Mouse (Mus musculus): ENCODE measurements around the gene Rilpl1. TPM values are rescaled to one million over a fixed set of nuclear protein-coding genes. Genes with fewer than 3 reads are reported as not detected.

Rilpl1 gene
- polyA plus RNA-seq, 1 experiment from 2014 or later: 20.7 TPM

DNA sequence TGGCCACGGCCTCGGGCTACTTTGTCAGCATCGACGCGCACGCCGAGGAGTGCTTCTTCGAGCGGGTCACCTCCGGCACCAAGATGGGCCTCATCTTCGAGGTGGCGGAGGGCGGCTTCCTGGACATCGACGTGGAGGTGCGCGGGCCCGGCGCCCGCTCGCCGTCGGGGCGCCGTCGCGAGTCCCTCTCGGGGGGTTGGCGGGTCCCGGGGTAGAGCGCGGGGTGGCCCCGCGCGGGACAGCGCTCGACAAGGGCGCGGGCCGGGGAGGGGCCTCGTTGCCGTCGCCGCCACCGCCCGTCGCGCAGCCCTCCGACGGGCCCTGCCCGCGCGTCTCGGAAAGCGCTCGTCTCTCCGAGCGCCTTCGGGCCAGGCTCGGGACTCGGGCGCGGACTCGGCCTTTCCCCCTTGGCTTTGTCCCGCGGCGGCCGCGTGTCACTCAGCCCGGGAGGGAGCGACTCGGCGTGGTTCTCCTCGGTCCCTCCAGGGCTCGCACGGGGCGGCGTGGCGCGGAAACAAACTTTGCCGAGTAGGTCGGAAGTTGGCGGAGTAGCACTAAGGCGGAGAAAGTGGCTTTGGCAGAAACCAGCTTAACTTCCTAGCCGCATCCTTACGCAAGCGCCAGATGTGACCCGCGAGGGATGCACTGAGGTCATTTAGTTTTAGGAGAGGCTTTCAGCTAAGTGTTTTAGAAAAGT, 9.9 kb upstream of the Rilpl1 start:
- Histone ChIP-seq H3K4me1 (peaks cover 19% of the 10 kb centered on the region), H3K27ac (peak overlapping the region; percentile 85), H3K9me3 (no peaks in the 10 kb centered on the region), H3K4me3 (peak overlapping the region; percentile 80), H3K27me3 (no peaks in the 10 kb centered on the region), H3K4me2 (peak overlapping the region; percentile 65), H3K36me3 (peaks cover 31% of the 10 kb centered on the region), H3K9ac (peak overlapping the region; percentile 85)
- ATAC-seq (ENCODE audit: borderline replicate concordance, extremely low read depth, low FRiP score, low TSS enrichment): peak; percentile 73
- WGBS: under 1% methylated on average over 78 of the region's 89 CpGs

DNA sequence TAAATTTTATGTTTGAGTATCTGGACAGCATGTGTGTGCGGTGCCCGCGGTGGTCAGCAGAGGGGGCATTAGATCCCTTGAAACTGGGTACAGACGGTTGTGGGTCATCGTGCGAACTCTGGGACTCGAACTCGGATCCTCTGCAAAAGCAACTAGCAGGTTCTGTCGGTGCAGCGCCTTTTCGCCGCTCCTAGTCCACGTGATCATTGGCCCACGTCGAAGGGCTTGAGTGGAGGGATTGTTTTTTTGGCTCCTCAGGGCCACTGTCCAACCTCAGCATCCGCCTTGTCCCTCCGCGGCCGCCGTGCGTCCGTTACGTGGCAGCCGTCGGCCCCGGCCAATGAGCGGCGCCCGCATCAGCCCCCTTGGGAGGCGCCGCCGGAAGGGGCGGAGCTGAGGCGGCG, 9.2 kb upstream of the Rilpl1 start, which contains the start of gene Tmed2:
Gene Tmed2, plus strand, starts transcription at position 313 of the 404 bp plus-strand sequence.
- Histone ChIP-seq H3K27ac (peak within 1 kb of the TSS; percentile 85), H3K9me3 (no peaks in the 10 kb centered on the region), H3K4me1 (peaks cover 19% of the 10 kb centered on the region), H3K4me2 (peak within 1 kb of the TSS; percentile 65), H3K27me3 (no peaks in the 10 kb centered on the region), H3K36me3 (peaks cover 24% of the 10 kb centered on the region), H3K4me3 (peak within 1 kb of the TSS; percentile 80), H3K9ac (peak within 1 kb of the TSS; percentile 85)
- WGBS: under 1% methylated on average over 34 of the region's 35 CpGs
- ATAC-seq (ENCODE audit: borderline replicate concordance, extremely low read depth, low FRiP score, low TSS enrichment): peak; percentile 95

DNA sequence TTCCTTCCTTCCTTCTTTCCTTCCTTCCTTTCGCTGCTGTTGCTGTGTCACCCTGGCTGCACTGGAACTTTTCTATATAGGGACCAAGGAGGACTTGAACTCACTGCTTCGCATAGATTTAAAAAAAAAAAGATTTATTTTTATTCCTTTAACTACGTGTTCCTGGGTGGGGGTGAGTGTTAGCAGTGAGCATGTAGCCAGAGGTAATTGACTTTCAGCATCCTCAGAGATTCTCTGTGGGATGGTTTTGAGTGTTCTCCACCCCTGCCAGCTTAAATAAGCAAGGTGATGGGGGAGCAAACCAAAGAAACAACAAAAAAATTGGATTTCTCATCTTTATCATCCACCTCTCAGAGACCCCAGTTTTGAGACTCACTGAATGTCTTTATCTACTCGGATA, 8.7 kb upstream of the Rilpl1 start:
- 73% methylated on average over 4 of the region's 4 CpGs for WGBS
- Histone ChIP-seq H3K9ac (no peak overlapping the region), H3K27ac (no peak overlapping the region)

DNA sequence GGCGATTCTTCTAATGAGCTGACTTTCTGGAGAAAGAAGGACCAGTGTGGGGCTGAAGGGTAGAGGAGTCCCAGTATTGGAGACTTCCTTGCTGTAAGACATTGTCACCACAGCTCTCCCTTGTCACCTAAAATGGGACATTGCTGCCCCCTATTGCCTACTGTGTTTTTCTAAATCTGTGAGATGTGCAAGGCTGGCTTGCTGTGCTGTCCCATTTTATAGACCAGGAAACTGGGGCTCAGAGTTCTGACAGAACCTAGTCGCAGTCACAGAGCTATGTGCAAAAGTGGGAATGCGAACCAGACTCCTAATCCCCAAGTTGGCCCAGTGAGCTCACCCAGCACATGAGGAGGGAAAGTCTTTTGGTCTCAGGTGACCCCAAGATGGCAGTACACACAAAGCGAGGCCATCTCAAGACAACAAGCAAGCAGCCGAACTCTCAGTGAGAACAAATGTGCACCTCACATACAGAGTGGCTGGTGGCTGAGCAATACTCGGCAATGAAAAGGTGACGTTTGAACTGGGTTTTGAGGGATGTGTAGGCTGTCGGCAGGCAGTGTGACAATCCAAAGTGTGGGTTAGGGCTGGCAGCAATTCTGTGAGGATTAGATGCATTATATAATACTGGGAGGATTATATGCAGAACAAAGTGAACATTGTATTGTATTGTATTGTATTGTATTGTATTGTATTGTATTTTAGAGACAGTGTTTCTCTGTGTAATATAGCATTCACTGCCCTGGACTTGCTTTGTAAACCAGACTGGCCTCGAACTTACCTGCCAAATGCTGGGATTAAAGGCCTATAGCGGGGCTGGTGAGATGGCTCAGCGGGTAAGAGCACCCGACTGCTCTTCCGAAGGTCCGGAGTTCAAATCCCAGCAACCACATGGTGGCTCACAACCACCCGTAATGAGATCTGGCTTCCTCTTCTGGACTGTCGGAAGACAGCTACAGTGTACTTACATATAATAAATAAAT, 7.9 kb upstream of the Rilpl1 start:
- H3K4me1 ChIP-seq: peaks cover 19% of the 10 kb centered on the region
- WGBS: 71% methylated on average over 15 of the region's 16 CpGs
- ATAC-seq (ENCODE audit: borderline replicate concordance, extremely low read depth, low FRiP score, low TSS enrichment): no peak

More for the DNA sequence above, 8.7 kb upstream of the Rilpl1 start:
- peaks cover 19% of the 10 kb centered on the region for H3K36me3 ChIP-seq
- peak overlapping the region; percentile 49 for H3K4me2 ChIP-seq
- H3K27me3 ChIP-seq: no peaks in the 10 kb centered on the region
- H3K9me3 ChIP-seq: no peaks in the 10 kb centered on the region
- peaks cover 19% of the 10 kb centered on the region for H3K4me1 ChIP-seq
- H3K4me3 ChIP-seq: peak overlapping the region; percentile 80
- no peak for ATAC-seq (ENCODE audit: borderline replicate concordance, extremely low read depth, low FRiP score, low TSS enrichment)

DNA sequence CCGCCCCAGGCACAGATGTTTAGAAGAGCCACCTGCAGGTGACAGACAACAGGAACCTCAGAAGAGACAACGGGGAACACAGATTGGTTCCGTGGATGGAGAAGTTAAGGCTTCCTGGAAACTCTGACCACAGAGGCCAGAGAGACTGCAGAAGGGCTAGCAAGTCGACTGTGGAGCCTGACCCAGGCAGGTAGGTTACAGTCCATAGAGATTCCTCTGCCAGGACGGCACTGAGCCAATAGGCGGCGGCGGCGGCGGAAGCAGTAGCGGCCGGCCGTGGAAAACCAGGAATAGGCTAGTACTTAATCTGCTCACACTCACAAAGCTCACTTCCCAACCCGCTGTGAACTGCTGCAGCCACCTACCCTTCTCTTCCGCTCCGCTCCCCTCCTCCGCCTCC, 5.6 kb upstream of the Rilpl1 start:
- peak overlapping the region; percentile 47 for H3K4me2 ChIP-seq

More for the DNA sequence above, 7.9 kb upstream of the Rilpl1 start:
- H3K27me3 ChIP-seq: no peaks in the 10 kb centered on the region
- no peak overlapping the region for H3K27ac ChIP-seq
- no peak overlapping the region for H3K9ac ChIP-seq
- peaks cover 11% of the 10 kb centered on the region for H3K36me3 ChIP-seq
- no peak overlapping the region for H3K4me3 ChIP-seq
- H3K9me3 ChIP-seq: no peaks in the 10 kb centered on the region
- no peak overlapping the region for H3K4me2 ChIP-seq

DNA sequence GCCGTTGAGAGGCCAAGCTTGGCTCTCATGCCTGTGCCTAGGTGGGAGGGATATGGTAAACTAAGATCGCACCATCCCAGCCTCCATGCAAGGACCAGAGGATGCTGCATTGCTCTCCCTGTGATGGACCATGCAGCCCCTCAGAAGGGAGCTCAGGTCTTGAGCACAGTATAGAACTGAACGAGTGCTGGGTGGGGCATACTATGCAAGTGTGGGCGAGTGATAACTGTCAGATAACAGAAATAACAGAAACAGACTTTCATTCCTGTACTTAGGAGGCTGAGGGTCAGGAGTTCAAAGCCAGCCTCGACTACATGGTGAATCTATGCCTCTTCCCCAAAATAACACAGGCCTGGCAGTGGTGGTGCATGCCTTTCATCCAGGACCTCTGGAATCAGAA, 3.8 kb upstream of the Rilpl1 start:
- Histone ChIP-seq H3K4me3 (no peak overlapping the region), H3K9ac (no peak overlapping the region), H3K9me3 (no peaks in the 10 kb centered on the region), H3K4me1 (peaks cover 28% of the 10 kb centered on the region), H3K4me2 (no peak overlapping the region), H3K27ac (no peak overlapping the region), H3K27me3 (no peaks in the 10 kb centered on the region), H3K36me3 (no peaks in the 10 kb centered on the region)
- WGBS: 51% methylated on average over 5 of the region's 5 CpGs
- no peak for ATAC-seq (ENCODE audit: borderline replicate concordance, extremely low read depth, low FRiP score, low TSS enrichment)

More for the DNA sequence above, 5.6 kb upstream of the Rilpl1 start:
- Histone ChIP-seq H3K27ac (peak overlapping the region; percentile 55; the same call in 1 of the 2 replicates), H3K9ac (peak overlapping the region; percentile 27; the same call in 1 of the 2 replicates), H3K27me3 (no peaks in the 10 kb centered on the region), H3K9me3 (no peaks in the 10 kb centered on the region), H3K4me3 (peak overlapping the region; percentile 21; the same call in 1 of the 2 replicates), H3K36me3 (no peaks in the 10 kb centered on the region), H3K4me1 (peaks cover 22% of the 10 kb centered on the region)
- WGBS: 3% methylated on average over 17 of the region's 17 CpGs
- no peak for ATAC-seq (ENCODE audit: borderline replicate concordance, extremely low read depth, low FRiP score, low TSS enrichment)

DNA sequence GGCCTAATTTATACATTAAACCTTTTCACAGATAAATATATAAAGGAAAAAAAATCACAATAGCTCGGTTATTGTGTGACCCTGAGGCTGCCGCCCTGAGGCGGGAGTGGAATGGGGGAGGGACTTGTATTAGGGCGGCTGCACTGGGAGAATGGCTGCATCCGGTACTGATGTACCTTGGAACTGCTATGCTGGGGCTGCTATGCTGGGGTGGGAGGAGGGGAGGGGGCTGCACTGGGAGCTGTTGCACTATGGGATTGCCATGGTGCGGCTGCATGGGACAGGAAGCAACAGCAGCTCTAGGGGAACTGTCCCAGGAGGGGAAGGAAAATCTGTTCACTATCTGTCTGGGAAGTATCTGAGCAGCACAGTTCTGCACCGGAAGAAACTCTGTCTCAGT, 1.3 kb upstream of the Rilpl1 start:
- Histone ChIP-seq H3K4me1 (peaks cover 49% of the 10 kb centered on the region), H3K4me3 (no peak overlapping the region), H3K9ac (no peak overlapping the region), H3K27ac (peak overlapping the region; percentile 75), H3K4me2 (no peak overlapping the region), H3K36me3 (no peaks in the 10 kb centered on the region), H3K27me3 (no peaks in the 10 kb centered on the region), H3K9me3 (no peaks in the 10 kb centered on the region)
- ATAC-seq (ENCODE audit: borderline replicate concordance, extremely low read depth, low FRiP score, low TSS enrichment): peak; percentile 39
- 30% methylated on average over 7 of the region's 7 CpGs for WGBS

DNA sequence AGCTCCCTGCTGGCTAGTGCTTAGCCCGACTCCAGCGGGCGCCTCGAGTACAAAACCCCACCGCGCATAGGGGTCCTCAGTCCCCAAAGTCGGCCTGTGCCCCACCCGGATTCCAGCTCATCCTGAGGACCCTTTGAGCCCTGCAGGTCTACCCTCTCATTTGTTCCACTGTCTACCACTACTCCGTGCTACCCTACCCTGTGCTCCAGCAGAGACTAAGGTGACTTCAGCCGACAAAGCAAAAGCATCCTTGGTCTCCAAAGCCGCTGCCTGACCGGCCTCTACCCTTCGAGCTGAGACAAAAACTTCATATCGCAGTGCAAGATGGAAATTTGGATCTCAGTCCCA, 366 bp upstream of the Rilpl1 start:
- ATAC-seq (ENCODE audit: borderline replicate concordance, extremely low read depth, low FRiP score, low TSS enrichment): peak; percentile 11; the same call in 1 of the 2 replicates
- Histone ChIP-seq H3K4me2 (peak overlapping the region; percentile 88), H3K27ac (peak overlapping the region; percentile 75), H3K27me3 (no peaks in the 10 kb centered on the region), H3K4me1 (peaks cover 43% of the 10 kb centered on the region), H3K9ac (peak overlapping the region; percentile 62), H3K9me3 (no peaks in the 10 kb centered on the region), H3K4me3 (peak overlapping the region; percentile 78), H3K36me3 (no peaks in the 10 kb centered on the region)
- WGBS: 12% methylated on average over 14 of the region's 14 CpGs

DNA sequence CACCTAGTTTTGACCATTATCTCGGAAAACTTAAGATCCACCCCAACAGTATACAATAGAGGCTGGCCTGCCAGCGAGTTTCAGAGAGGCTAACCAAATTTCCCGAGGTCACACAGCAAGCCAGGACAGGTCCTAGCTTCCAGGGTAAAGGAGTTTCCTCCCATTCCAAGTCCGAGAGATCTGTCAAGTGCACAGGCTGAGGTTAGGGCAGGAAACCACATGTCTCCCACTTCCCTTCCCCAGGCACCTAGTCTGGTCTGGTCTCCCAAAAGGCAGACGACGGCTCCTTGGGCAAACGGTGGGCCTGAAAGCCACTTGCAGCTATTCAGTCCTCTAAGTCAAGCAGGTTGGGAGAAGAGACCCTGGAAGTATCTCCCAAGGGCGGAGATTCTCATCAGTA, 1.5 kb downstream of the Rilpl1 start:
- Histone ChIP-seq H3K4me1 (peaks cover 42% of the 10 kb centered on the region), H3K27me3 (no peaks in the 10 kb centered on the region), H3K4me3 (peak overlapping the region; percentile 78), H3K27ac (no peak overlapping the region; the same call in 1 of the 2 replicates), H3K36me3 (no peaks in the 10 kb centered on the region), H3K4me2 (peak overlapping the region; percentile 88), H3K9ac (peak overlapping the region; percentile 62; the same call in 1 of the 2 replicates), H3K9me3 (no peaks in the 10 kb centered on the region)
- no peak for ATAC-seq (ENCODE audit: borderline replicate concordance, extremely low read depth, low FRiP score, low TSS enrichment)
- WGBS: 40% methylated on average over 8 of the region's 8 CpGs

DNA sequence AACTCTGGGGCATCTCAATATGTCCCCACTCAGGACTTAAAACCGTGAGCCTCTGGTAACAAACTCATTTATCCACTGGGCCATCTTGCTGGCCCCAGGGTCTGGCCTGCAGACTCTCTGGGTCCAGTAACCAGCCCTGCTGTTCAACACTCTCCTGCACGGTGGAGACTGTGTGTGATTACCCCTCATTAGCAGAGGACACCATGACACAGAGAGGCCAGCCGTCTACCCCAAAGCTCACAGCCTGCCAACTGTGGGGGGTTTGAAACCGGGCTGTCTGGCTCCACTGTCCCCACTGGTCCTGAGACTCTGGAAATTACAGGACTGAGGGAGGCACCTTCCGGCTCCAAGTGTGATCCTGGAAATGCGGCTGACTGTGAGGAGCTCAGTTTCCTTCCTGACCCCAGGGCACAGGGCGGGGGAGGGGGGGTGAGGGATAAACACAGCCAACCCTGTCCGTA, 2.0 kb downstream of the Rilpl1 start:
- Histone ChIP-seq H3K9me3 (no peaks in the 10 kb centered on the region), H3K4me1 (peaks cover 42% of the 10 kb centered on the region), H3K27ac (peak overlapping the region; percentile 59), H3K9ac (peak overlapping the region; percentile 36; the same call in 1 of the 2 replicates), H3K4me3 (peak overlapping the region; percentile 78), H3K4me2 (peak overlapping the region; percentile 88), H3K27me3 (no peaks in the 10 kb centered on the region), H3K36me3 (no peaks in the 10 kb centered on the region)
- no peak for ATAC-seq (ENCODE audit: borderline replicate concordance, extremely low read depth, low FRiP score, low TSS enrichment)
- 18% methylated on average over 8 of the region's 8 CpGs for WGBS

DNA sequence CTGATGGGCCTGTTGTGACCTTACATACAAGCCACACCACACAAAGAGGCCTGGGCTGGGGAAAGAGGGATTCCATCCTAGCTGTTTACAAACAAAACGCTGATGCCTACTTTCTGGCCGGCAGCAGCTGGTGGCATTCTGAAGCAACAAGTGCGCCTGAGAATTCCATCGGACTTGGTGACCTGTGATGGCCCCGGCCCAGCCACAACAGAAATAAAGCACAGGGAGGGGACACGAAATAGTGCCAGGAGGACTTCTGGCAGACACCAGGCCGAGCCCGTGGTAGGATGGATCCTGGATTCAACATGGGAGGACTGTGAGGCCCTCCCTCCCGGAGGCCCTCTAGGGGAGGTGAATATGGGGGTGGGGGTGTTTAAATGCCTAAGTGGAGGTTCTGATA, 2.4 kb downstream of the Rilpl1 start:
- H3K4me3 ChIP-seq: peak overlapping the region; percentile 78
- H3K9ac ChIP-seq: peak overlapping the region; percentile 36; the same call in 1 of the 2 replicates
- no peak for ATAC-seq (ENCODE audit: borderline replicate concordance, extremely low read depth, low FRiP score, low TSS enrichment)
- WGBS: 13% methylated on average over 9 of the region's 9 CpGs
- H3K27ac ChIP-seq: peak overlapping the region; percentile 59
- peak overlapping the region; percentile 88 for H3K4me2 ChIP-seq
- H3K9me3 ChIP-seq: no peaks in the 10 kb centered on the region
- H3K27me3 ChIP-seq: no peaks in the 10 kb centered on the region
- no peaks in the 10 kb centered on the region for H3K36me3 ChIP-seq
- H3K4me1 ChIP-seq: peaks cover 42% of the 10 kb centered on the region

Data from lung, embryonic 15.5 days (tissue).